Mouse (Mus musculus): ENCODE measurements at regions not wholly inside any gene's neighbourhood (a gene's known extent, or its start where the extent isn't known, plus 50 kb on each side); places are given as distances from the start of the nearest gene placed in this dataset.

- TF ChIP-seq POLR2A (IDR thresholded peaks at IDR 0.05; ENCODE audit: borderline replicate concordance, extremely low read depth, low read depth, low read length) (no peak), CTCF (IDR thresholded peaks at IDR 0.05; ENCODE audit: insufficient read depth, low read length) (no peak)
Observed at GRCm38 (mm10) chr4:152733017-152733416, 255.3 kb upstream of the Kcnab2 start.
